Mouse (Mus musculus) brain, embryonic 14.5 days (tissue): ENCODE data around the gene Krt33b.

Experiments
- CTCF ChIP-seq: fragments of 200-500 bp; IDR thresholded peaks from 2 replicates; pipeline ENCODE4 v1.5.1; 2012; ENCODE audit warnings: inconsistent platforms, mild to moderate bottlenecking, moderate library complexity, borderline replicate concordance; ENCODE audit not compliant: insufficient read depth, insufficient read length; ENCODE audit errors: extremely low read depth
- POLR2A ChIP-seq: fragments of 200-500 bp; IDR thresholded peaks from 2 replicates; pipeline ENCODE4 v1.6.1; 2012; ENCODE audit warnings: mild to moderate bottlenecking, inconsistent platforms, borderline replicate concordance; ENCODE audit not compliant: poor library complexity, insufficient read depth, insufficient read length, severe bottlenecking; ENCODE audit errors: extremely low read depth

- TF ChIP-seq CTCF = no peak
- TF ChIP-seq POLR2A = no peak
Measured at GRCm38 (mm10) chr11:99999091-99999490, 30.6 kb downstream of the Krt33b start.
